Mouse (Mus musculus): ENCODE results near the gene Esr1. TPM values are rescaled to one million over a fixed set of nuclear protein-coding genes. Genes with fewer than 3 reads are reported as not detected.

The Esr1 gene
- total and polyA plus RNA-seq, 3 experiments, result 0.82 TPM; not detected in 2

GRCm38 (mm10) chr10:4590956-4591355 is 20.4 kb upstream of the Esr1 start:
- H3K9me3 ChIP-seq (replicated peaks), result no peaks in the 10 kb centered on the region
- ATAC-seq (ENCODE audit: extremely low read depth, insufficient number of reproducible peaks, low FRiP score, poor library complexity, severe bottlenecking), result no peak
- no peak overlapping the region for H3K4me3 ChIP-seq (ENCODE audit: low read depth, low read length)
- DNase-seq (ENCODE audit: low spot score), result no peak
- no peaks in the 10 kb centered on the region for H3K4me1 ChIP-seq (ENCODE audit: insufficient read depth, low read depth, low read length)
- H3K27me3 ChIP-seq (ENCODE audit: insufficient read depth, low read length), result no peaks in the 10 kb centered on the region
- no peak for TF ChIP-seq GATA1 (IDR thresholded peaks at IDR 0.05; ENCODE audit: borderline replicate concordance, low read length)
- TF ChIP-seq POLR2AphosphoS5 (IDR thresholded peaks at IDR 0.05; ENCODE audit: insufficient replicate concordance, low read depth, low read length), result no peak
- no peak for TF ChIP-seq CTCF (IDR thresholded peaks at IDR 0.05; ENCODE audit: low read depth, low read length)
- TF ChIP-seq TAL1 (conservative IDR thresholded peaks at IDR 0.05; ENCODE audit: low read depth, low read length), result no peak
- no peaks in the 10 kb centered on the region for H3K36me3 ChIP-seq (replicated peaks)

DNA sequence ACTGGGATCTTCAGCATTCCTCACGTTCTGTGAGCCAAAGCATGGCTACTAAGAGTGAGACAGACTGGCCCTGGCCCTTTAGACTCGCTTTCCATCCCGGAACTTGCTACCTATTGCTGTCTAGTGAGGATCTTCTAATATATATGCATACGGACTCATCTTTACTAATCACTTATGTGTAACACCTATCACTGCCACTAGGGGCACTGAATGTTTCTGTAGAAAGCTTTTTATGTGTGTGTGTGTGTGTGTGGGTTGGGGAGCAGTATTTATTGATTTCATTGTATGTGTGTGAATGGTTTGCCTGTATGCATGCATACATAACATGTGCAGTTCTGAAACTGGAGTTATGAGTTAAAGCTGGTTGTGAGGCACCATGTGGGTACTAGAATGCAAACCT is 17.6 kb upstream of the Esr1 start:
- Histone ChIP-seq H3K9me3 (replicated peaks) (no peaks in the 10 kb centered on the region), H3K4me1 (ENCODE audit: insufficient read depth, low read depth, low read length) (no peaks in the 10 kb centered on the region), H3K27me3 (ENCODE audit: insufficient read depth, low read length) (no peaks in the 10 kb centered on the region), H3K36me3 (replicated peaks) (no peaks in the 10 kb centered on the region), H3K4me3 (ENCODE audit: low read depth, low read length) (no peak overlapping the region)
- ATAC-seq (ENCODE audit: extremely low read depth, insufficient number of reproducible peaks, low FRiP score, poor library complexity, severe bottlenecking) (no peak), DNase-seq (ENCODE audit: low spot score) (no peak)
- TF ChIP-seq GATA2 (IDR thresholded peaks at IDR 0.05; ENCODE audit: borderline replicate concordance, low read depth, low read length), result no peak
- TF ChIP-seq CTCF (IDR thresholded peaks at IDR 0.05; ENCODE audit: low read depth, low read length), result peak; percentile 47

DNA sequence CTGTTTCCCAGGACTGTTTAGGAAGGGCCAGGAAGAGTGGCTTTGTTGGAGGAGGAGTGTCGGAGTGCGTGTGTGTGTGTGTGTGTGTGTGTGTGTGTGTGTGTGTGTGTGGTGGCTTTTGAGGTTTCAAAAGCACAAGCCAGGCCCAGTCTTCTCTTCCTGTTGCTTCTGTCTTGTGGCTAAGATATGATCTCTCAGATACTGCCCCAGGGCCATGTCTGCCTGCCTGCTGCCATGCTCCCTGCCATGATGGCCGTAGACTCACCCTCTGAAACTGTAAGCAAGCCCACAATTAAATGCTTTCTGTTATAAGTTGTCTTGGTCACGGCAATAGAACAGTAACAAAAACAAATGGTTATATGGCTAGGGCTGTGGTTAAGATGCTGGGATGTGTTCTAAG is 14.2 kb upstream of the Esr1 start:
- no peaks in the 10 kb centered on the region for H3K4me1 ChIP-seq (ENCODE audit: insufficient read depth, low read depth, low read length)
- H3K27me3 ChIP-seq (ENCODE audit: insufficient read depth, low read length), result no peaks in the 10 kb centered on the region
- ATAC-seq (ENCODE audit: extremely low read depth, insufficient number of reproducible peaks, low FRiP score, poor library complexity, severe bottlenecking) (no peak), DNase-seq (ENCODE audit: low spot score) (no peak)
- no peak overlapping the region for H3K4me3 ChIP-seq (ENCODE audit: low read depth, low read length)
- no peaks in the 10 kb centered on the region for H3K36me3 ChIP-seq (replicated peaks)
- TF ChIP-seq CTCF (IDR thresholded peaks at IDR 0.05; ENCODE audit: low read depth, low read length) (no peak), TAL1 (conservative IDR thresholded peaks at IDR 0.05; ENCODE audit: low read depth, low read length) (no peak), POLR2AphosphoS5 (IDR thresholded peaks at IDR 0.05; ENCODE audit: insufficient replicate concordance, low read depth, low read length) (no peak), GATA1 (IDR thresholded peaks at IDR 0.05; ENCODE audit: borderline replicate concordance, low read length) (no peak), GATA2 (IDR thresholded peaks at IDR 0.05; ENCODE audit: borderline replicate concordance, low read depth, low read length) (no peak)
- no peaks in the 10 kb centered on the region for H3K9me3 ChIP-seq (replicated peaks)

GRCm38 (mm10) chr10:4598244-4598842 is 13.1 kb upstream of the Esr1 start:
- Histone ChIP-seq H3K27me3 (ENCODE audit: insufficient read depth, low read length) (no peaks in the 10 kb centered on the region), H3K36me3 (replicated peaks) (no peaks in the 10 kb centered on the region), H3K9me3 (replicated peaks) (no peaks in the 10 kb centered on the region), H3K4me3 (ENCODE audit: low read depth, low read length) (no peak overlapping the region), H3K4me1 (ENCODE audit: insufficient read depth, low read depth, low read length) (no peaks in the 10 kb centered on the region)
- ATAC-seq (ENCODE audit: extremely low read depth, insufficient number of reproducible peaks, low FRiP score, poor library complexity, severe bottlenecking), result no peak
- DNase-seq (ENCODE audit: low spot score), result peak; percentile 4
- TF ChIP-seq CTCF (IDR thresholded peaks at IDR 0.05; ENCODE audit: low read depth, low read length) (peak; percentile 43; the same call in 1 of the 2 replicates), GATA1 (IDR thresholded peaks at IDR 0.05; ENCODE audit: borderline replicate concordance, low read length) (no peak), GATA2 (IDR thresholded peaks at IDR 0.05; ENCODE audit: borderline replicate concordance, low read depth, low read length) (no peak)

- H3K4me1 ChIP-seq (ENCODE audit: insufficient read depth, low read depth, low read length), result no peaks in the 10 kb centered on the region
Observed at GRCm38 (mm10) chr10:4598916-4599315, 12.5 kb upstream of the Esr1 start.

GRCm38 (mm10) chr10:4599591-4599990 is 11.8 kb upstream of the Esr1 start:
- Histone ChIP-seq H3K9me3 (replicated peaks) (no peaks in the 10 kb centered on the region), H3K4me3 (ENCODE audit: low read depth, low read length) (no peak overlapping the region), H3K4me1 (ENCODE audit: insufficient read depth, low read depth, low read length) (no peaks in the 10 kb centered on the region), H3K27me3 (ENCODE audit: insufficient read depth, low read length) (no peaks in the 10 kb centered on the region), H3K36me3 (replicated peaks) (no peaks in the 10 kb centered on the region)
- no peak for DNase-seq (ENCODE audit: low spot score)
- TF ChIP-seq POLR2AphosphoS5 (IDR thresholded peaks at IDR 0.05; ENCODE audit: insufficient replicate concordance, low read depth, low read length) (no peak), CTCF (IDR thresholded peaks at IDR 0.05; ENCODE audit: low read depth, low read length) (no peak), GATA1 (IDR thresholded peaks at IDR 0.05; ENCODE audit: borderline replicate concordance, low read length) (no peak), TAL1 (conservative IDR thresholded peaks at IDR 0.05; ENCODE audit: low read depth, low read length) (no peak), GATA2 (IDR thresholded peaks at IDR 0.05; ENCODE audit: borderline replicate concordance, low read depth, low read length) (no peak)
- ATAC-seq (ENCODE audit: extremely low read depth, insufficient number of reproducible peaks, low FRiP score, poor library complexity, severe bottlenecking), result no peak

More at GRCm38 (mm10) chr10:4598916-4599315, 12.5 kb upstream of the Esr1 start:
- H3K9me3 ChIP-seq (replicated peaks), result no peaks in the 10 kb centered on the region
- no peak overlapping the region for H3K4me3 ChIP-seq (ENCODE audit: low read depth, low read length)
- DNase-seq (ENCODE audit: low spot score), result no peak
- no peaks in the 10 kb centered on the region for H3K36me3 ChIP-seq (replicated peaks)
- no peak for ATAC-seq (ENCODE audit: extremely low read depth, insufficient number of reproducible peaks, low FRiP score, poor library complexity, severe bottlenecking)
- TF ChIP-seq GATA1 (IDR thresholded peaks at IDR 0.05; ENCODE audit: borderline replicate concordance, low read length) (no peak), POLR2AphosphoS5 (IDR thresholded peaks at IDR 0.05; ENCODE audit: insufficient replicate concordance, low read depth, low read length) (no peak)
- H3K27me3 ChIP-seq (ENCODE audit: insufficient read depth, low read length), result no peaks in the 10 kb centered on the region
